Mouse (Mus musculus) small intestine, adult 2 months (tissue): ENCODE data around the gene Mapk1ip1.

Source experiments
- CTCF ChIP-seq: fragments of 200-500 bp; IDR thresholded peaks from 2 replicates; pipeline ENCODE4 v1.5.1; 2012; ENCODE audit warnings: low read depth, mild to moderate bottlenecking, control low read depth, inconsistent platforms, low read length, moderate library complexity, mixed read lengths; ENCODE audit not compliant: insufficient replicate concordance, insufficient read length; ENCODE audit errors: extremely low read depth
- POLR2A ChIP-seq: fragments of 200-500 bp; IDR thresholded peaks from 2 replicates; pipeline ENCODE4 v1.6.1; 2012; ENCODE audit warnings: low read depth, mild to moderate bottlenecking, control low read depth, inconsistent platforms, low read length, moderate library complexity

DNA sequence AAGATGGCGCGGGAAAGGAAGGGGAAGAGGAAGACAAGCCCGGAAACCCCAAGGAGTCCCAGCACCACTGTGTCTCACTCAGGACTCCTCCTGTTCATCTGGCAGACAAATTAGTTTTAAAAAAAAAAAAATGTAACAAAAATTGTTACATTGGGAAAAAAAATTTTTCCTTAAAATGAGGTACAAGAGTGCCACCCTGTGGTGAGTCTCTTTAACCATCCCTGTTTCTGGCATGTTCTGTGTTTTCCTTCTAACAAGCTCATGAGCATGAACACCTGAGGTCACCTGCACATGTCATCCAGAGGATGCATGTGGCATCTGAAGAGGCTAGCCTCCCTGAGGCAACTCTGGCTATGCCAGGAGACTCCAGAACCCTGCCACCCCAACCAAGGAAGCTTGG is 11.0 kb downstream of the Mapk1ip1 start:
- TF ChIP-seq CTCF (no peak), POLR2A (no peak)
